Mouse (Mus musculus) C2C12 (cell line): ENCODE measurements around the gene Rab28.

ENCODE experiments used
- CEBPB ChIP-seq: IDR thresholded peaks from one replicate; pipeline ENCODE4 v1.6.1; 2011; ENCODE audit warnings: low read depth, mild to moderate bottlenecking, control low read depth, moderate library complexity
- CTCF ChIP-seq: IDR thresholded peaks from one replicate; pipeline ENCODE4 v1.5.1; 2011; ENCODE audit not compliant: control insufficient read depth, insufficient read depth, insufficient read length
- MAX ChIP-seq: IDR thresholded peaks from one replicate; pipeline ENCODE4 v1.6.1; 2011; ENCODE audit warnings: mild to moderate bottlenecking, control low read depth
- MYOD1 ChIP-seq: IDR thresholded peaks from one replicate; pipeline ENCODE4 v1.6.1; 2011; ENCODE audit warnings: low read depth; ENCODE audit not compliant: control insufficient read depth, insufficient read length
- MYOG ChIP-seq: IDR thresholded peaks from one replicate; pipeline ENCODE4 v1.6.1; 2011; ENCODE audit not compliant: control insufficient read depth, insufficient read length; ENCODE audit errors: extremely low read depth
- USF1 ChIP-seq: IDR thresholded peaks from one replicate; pipeline ENCODE4 v1.6.1; 2011; ENCODE audit warnings: low read depth, mild to moderate bottlenecking, control low read depth, moderate library complexity

DNA sequence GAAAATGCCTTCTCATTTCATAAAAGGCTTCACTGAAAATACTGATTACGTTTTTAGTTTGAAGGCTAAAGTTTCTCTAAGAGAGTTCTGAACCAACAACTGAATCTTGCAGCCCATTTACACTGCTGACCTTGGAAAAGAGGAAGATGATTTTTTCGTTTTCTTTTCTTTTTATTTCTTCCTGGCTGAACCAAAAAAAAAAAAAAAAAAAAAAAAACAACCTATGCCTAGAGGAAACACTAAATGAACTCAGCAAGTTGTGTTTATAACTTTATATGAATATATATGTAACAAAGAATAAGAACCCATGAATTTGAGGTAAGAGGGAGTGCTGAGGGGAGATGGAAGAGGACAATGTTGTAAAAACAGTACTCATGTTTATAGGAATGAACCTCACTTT is 71.2 kb downstream of the Rab28 start:
- TF ChIP-seq MAX (no peak), CTCF (no peak), USF1 (no peak), MYOG (no peak), CEBPB (no peak), MYOD1 (no peak)
